Mouse (Mus musculus) activated CD4-positive, CD25-positive, alpha-beta regulatory T cell, adult 4 months (primary cell): ENCODE results near the gene Kdm6b. TPM values are rescaled to one million over a fixed set of nuclear protein-coding genes. Genes with fewer than 3 reads are reported as not detected.

ENCODE experiments used
- ATAC-seq: one replicate; pipeline ENCODE4 v1.8.0; 2017
- polyA plus RNA-seq, 2 experiments: library from polyadenylated mRNA; unstranded; fragments of 100-300 nt; shearing (Covaris generic); gene quantifications; one replicate each; pipeline ENCODE4 v1.2.1; 2017

Kdm6b gene
- polyA plus RNA-seq: 10 to 100 TPM; 23.6 to 28.3 TPM

- ATAC-seq: no peak
Measured at GRCm38 (mm10) chr11:69413221-69414181, at the start of gene Kdm6b. TSS of gene Kdm6b (minus strand) at chr11:69413675.

- no peak for ATAC-seq
Measured at GRCm38 (mm10) chr11:69461568-69461967, 48.1 kb upstream of the Kdm6b start.

GRCm38 (mm10) chr11:69459883-69460282 lies 46.4 kb upstream of the Kdm6b start:
- no peak for ATAC-seq

DNA sequence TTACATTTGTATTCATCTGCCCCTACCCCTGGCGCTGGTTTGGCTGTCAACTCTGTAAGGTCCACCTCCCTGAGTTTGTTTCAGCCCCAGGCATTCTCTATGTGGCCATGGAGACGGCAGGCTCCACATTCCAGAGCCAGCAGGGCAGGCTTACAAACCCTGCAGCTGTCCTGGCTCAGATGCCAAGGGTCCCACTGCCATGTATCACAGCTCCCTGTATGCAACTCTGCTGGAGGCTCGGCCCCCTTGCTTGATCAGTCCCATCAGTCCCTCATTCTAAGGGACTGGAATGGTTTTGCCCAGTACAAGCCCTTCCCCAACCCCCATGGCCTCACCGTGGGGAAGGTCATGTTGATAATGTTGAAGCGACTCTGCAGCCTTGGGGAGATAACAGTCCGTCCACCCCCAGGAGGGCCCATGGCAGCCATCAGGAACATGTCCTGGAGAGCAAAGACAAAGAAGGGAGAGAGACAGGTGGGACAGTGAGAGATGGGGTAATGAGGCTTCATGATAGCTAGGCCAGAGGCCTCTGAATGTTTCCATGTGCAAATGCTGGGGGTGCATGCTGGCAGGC lies 43.6 kb upstream of the Kdm6b start:
- ATAC-seq: no peak

DNA sequence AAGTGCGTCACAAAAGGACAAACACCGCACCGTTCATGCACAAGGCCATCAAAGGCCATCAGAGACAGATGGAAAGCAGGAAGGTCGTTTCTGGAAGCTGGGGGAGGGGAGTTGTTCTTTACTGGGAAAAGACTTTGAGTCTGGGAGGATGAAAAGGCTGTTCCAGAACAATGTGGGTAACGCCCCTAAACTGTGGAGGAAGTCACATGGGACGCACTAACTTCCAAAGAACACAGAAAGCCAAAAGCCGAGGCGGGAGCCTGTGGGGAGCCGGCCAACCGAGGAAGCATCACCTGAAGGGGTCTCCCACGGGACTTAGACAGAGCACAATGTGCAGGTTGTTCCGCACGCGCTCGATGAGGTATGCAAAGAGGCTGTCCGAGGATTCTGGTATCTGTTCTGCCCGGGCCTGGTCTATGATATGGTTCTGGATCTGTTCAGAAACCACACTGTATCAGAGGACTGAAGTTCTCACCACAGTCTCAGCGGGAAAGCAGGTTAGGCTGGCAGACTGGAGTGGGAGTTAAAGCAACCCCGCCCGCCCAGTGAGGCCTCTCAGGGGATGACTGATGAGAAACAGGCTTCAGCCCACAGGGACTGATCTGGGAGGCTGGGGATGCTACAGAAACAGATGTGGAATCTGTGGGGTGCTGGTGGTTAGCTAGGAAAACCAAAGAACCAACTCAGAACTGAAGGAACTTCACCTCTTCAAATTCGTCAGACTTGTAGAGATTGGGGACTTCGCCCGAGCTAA lies 38.8 kb upstream of the Kdm6b start:
- no peak for ATAC-seq

DNA sequence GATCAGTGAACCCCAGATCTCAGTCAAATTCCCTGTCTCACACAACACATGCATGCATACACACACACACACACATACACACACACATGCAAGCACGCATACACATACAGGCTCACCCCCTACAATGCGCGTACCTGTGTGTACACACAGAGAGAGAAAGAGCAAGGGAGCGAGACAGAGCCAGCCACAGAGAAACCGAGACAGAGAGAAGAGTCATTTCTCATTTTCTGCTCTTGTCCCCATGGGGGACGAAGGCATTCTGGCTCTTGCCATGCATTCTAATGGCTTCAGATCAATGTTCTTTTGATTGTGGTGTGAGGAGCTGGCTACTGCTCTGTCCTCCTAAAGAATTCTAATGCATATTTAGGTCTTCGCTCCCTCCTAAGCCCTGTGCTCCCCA lies 33.8 kb upstream of the Kdm6b start:
- ATAC-seq: no peak

DNA sequence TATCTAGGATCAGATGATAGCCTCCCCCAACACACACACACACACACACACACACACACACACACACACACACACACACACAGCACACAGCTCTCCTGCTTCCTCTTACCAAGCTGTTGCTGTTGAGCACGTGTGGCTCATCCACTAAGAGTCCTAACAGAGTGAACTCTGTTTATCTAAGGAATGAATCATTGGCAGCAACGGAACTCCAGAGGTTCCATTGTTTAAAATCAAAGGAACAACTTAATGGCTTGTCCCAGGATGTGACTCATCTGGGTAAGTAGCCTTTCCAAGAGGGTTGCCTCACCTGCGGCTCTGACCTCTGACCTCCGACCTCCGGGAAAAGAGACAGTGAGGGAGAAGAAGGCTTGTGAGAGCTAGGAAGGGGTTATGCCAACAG lies 29.9 kb upstream of the Kdm6b start:
- ATAC-seq: no peak

DNA sequence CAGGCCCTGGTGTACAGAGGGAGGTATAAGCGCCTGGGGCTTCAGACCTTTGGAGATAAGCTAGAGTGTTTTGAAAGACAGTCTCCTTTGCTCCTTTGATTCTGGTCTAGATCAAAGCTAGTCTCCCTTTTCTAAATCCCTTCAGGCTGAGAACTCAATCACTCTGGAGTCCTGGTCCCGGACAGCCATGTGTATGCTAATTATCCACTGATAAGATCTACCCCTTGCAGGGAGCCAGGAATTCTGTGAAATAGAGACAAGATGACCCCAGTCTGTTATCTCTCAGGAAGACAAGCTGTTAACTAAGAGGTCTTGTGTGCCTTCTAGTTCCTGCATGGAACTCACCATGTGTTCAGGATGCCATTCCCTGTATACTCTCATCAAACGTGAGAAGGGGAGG lies 23.8 kb upstream of the Kdm6b start:
- no peak for ATAC-seq

GRCm38 (mm10) chr11:69433189-69433588 lies 19.7 kb upstream of the Kdm6b start:
- ATAC-seq: no peak

DNA sequence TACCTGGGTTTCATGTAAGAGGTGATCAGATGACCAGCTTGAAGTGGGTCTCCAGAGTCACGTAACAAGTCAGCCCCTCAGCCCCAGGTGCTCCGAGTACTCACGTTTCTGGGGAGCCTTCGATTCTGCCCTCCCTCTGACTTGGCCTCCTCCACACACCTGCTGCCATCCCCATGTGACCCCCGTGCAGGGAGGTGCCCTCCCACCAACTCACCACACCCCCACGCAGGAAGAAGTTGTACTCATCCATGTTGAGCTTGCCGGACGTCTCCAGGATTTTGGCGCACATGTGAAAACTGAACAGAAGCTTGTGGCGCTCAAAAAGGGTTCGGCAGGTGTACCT lies 19.1 kb upstream of the Kdm6b start:
- ATAC-seq: no peak

GRCm38 (mm10) chr11:69431829-69432639 lies 18.6 kb upstream of the Kdm6b start:
- peak; percentile 79 for ATAC-seq

GRCm38 (mm10) chr11:69430631-69431030 lies 17.2 kb upstream of the Kdm6b start:
- ATAC-seq: no peak

DNA sequence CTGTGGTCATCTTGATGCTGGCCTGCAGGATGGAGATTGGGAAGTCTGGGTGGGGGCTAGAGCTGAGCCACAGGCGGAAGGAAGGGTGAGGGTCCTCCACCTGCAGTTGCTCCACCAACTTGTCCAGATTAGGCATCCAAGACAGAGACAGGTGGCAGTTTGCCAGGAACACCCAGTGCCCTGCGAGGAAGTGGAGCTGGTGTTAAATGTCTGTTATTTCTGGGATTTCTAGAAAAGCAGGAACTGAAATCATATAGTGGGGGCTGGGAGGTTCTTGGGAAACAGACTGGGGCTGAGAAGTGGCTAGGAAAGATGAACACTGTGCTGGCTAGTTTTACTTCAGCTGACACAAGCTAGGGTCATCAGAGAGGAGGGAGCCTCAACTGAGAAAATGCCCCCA lies 15.8 kb upstream of the Kdm6b start:
- ATAC-seq: no peak

- no peak for ATAC-seq
Measured at GRCm38 (mm10) chr11:69428751-69429150, 15.3 kb upstream of the Kdm6b start.

DNA sequence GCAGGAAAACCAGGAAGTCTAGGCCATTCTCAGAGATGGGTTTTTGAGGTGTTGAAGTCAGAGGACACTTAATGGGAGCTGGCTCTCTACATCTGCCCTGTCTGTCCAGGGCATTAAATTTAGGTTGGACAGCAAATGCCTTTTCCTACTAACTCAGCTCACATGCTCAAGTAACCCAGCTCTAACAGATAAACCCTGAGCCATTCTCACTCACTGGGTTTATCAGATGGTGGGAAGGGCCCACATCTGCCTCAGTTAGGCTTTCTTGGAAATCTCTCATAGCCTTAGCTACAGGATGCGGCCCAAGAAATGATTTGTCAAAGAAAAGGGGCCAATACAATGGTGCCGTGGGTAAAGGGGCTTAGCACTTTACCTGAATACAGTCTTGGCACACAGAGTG lies 12.8 kb upstream of the Kdm6b start:
- ATAC-seq: no peak

GRCm38 (mm10) chr11:69423885-69424284 lies 10.4 kb upstream of the Kdm6b start:
- ATAC-seq: no peak

DNA sequence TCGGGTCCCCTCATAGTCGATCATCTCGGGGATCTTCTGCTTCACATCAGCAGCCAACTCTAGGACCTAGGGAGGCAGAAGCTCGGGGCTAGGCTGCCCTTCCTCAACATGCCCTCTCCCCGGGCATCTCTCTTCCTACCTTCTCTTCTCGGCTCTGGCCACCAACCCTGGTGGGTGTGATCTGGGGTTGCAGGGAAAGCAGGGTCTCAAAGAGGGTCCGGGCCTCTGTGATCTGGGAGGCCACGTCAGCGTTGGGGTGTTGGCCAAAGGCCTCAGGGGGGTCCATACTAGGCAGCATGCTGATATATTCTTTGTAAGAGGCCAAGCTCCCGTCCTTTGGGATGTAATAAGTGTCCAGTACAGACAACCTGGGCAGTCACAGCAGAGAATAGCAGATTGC lies 9.4 kb upstream of the Kdm6b start:
- ATAC-seq: no peak

GRCm38 (mm10) chr11:69421131-69421977 lies 7.9 kb upstream of the Kdm6b start:
- no peak for ATAC-seq

- no peak for ATAC-seq
Measured at GRCm38 (mm10) chr11:69420554-69421000, 7.1 kb upstream of the Kdm6b start.

DNA sequence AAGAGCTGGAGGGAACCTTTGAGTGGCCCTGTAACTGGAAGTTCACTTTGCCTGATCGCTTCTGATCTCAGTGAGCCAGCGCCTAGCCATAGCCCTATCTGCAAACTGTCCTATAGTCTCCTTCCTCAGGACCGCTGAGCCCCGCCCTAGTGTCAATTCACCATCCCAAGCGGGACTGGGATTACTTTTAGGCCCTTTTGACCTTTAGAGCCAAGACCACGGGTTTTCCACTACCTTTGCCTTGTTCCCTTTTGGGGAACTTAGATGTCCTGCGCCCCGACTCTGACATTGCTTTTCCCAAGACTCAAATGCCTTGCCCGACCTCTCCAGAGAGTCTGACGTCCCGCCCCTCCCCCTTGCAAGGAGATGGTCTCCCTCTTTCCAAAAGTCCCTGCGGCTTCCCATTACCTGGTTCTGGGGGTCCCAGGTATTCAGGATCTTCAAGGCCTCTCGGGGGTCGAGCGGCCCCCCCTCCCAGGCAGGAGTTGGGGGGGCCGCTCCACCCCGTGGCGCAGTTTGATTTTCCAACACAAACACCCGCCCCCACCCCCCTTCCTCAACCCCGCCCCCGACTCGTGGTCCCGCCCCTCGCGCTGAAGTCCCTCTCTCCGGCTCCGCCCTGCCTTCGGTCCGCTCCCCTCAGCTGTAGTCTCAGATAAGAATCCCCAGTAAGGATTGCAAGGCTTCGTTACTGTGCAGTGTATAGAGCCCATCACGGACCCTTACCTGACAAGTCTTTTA lies 6.5 kb upstream of the Kdm6b start:
- peak; percentile 11 for ATAC-seq

- peak; percentile 11 for ATAC-seq
Measured at GRCm38 (mm10) chr11:69419443-69419812, 6.0 kb upstream of the Kdm6b start.
